Mouse (Mus musculus): ENCODE results near the gene Qrich1. TPM values are rescaled to one million over a fixed set of nuclear protein-coding genes. Genes with fewer than 3 reads are reported as not detected.
A peak's percentile ranks its signal among the peaks of the same experiment; 100 is the strongest.

Gene Qrich1
- total RNA-seq, 1 experiment from 2014 or later = 193 TPM

DNA sequence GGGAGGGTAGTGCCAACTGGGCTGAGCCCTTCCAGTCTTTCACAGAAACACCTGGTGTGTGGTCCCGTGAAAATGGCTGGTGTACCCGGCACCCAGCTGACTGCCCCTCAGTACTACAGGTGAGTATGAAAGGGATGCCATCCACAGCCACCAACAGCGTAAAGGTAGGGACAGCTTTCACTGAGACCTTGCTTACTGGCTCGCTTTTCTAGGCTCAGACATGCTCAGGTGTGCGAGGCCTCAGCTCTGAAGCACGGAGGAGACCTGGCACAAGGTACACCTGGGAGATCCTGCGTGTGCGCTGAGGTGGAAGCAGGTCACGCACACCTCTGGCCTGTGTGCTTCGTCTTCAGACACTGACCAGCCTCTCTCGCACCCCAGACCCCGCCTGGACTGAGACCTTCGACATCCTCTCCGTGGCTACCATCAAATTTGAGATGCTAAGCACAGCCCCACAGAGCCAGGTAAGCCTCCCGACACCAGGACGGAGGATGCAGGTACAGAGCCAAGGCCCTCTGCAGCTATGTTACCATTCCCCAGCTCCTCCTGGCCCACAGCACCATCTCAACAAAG lies 54.9 kb downstream of the Qrich1 start:
- ATAC-seq (replicated peaks in 1 of 2; ENCODE audit: insufficient read depth in 1 of 2, low FRiP score in 2 of 2, low TSS enrichment in 1 of 2, low read depth in 1 of 2, poor library complexity in 2 of 2, severe bottlenecking in 2 of 2) = no peak

DNA sequence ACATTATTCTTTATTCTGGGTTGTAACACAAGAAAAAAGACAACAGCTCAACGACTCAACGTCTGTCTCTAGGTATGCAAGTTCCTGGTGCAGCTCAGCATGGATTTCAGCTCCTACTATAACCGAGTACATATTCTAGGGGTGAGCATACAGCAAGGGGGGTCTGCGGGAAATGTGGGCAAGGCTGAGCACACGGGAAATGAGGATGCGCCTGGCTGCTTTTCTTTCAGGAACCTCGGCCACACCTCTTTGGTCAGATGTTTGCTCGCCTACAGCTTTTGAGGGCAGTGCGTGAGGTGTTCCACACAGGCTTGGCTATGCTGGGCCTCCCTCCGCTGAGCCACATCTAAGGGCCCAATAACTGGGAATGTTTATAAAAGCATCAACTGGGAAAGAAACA lies 55.7 kb downstream of the Qrich1 start:
- no peak for ATAC-seq (replicated peaks in 1 of 2; ENCODE audit: insufficient read depth in 1 of 2, low FRiP score in 2 of 2, low TSS enrichment in 1 of 2, low read depth in 1 of 2, poor library complexity in 2 of 2, severe bottlenecking in 2 of 2)

DNA sequence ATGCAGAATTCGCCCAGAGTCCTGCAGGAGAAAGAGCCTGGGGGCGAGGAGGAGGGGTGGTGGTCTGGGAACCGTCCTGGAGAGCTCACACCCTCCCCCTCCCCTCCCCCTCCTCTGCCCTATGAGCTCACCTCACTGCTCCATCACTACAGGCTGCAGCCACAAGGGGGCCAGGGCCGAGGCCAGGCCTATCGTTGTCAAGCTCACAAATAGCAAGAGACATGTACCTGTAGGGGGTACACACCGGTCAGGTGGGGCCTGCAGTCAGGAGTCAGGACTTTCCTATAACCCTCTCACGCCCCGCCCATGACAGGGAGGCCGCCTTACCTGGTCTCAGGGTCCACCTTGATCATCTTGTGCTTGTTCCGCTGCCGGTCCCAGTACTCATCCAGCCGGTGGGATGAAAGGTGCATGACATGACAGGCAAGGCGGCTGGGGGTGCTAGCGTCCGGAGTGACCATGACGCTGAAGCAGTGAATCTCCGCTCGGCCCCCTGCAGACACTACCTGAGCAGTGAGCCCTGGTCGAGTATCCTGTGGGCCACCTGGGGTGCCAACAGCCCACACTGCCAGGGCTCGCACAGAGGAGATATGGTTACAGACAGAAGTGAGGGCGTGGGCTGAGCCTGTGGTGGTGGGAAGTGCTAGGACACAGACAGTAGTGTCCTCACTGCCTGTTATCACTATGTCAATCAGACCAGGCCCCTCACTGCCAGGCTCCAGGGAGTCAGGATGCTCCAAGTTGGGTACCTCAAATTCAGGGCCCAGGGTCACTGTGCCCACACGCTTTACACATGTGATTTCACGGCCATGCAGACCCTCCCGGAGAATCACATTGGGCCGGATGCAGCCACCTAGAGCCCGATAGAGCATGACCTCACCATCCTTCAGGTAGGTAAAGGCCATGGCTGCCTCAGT lies 57.4 kb downstream of the Qrich1 start:
- no peak for ATAC-seq (replicated peaks in 1 of 2; ENCODE audit: insufficient read depth in 1 of 2, low FRiP score in 2 of 2, low TSS enrichment in 1 of 2, low read depth in 1 of 2, poor library complexity in 2 of 2, severe bottlenecking in 2 of 2)

DNA sequence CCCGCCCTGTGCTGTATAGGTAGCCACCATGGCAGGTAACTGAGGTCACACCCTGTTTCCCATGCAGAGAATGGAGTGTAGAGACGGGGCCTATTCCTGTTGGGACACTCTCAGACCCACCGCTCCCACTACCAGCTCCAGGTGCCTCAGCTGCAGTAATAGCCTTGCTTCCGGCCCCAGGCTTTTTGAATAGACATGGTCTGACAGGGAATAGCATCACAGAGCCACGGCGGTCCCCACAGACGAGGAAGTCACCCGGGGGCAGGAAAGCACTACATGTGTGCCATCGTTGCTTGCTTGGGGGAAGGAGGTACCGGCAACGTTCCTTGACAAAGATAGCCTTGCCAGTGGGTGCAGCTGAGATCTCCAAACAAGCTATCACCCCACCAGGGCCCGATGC lies 58.3 kb downstream of the Qrich1 start:
- no peak for ATAC-seq (replicated peaks in 1 of 2; ENCODE audit: insufficient read depth in 1 of 2, low FRiP score in 2 of 2, low TSS enrichment in 1 of 2, low read depth in 1 of 2, poor library complexity in 2 of 2, severe bottlenecking in 2 of 2)

DNA sequence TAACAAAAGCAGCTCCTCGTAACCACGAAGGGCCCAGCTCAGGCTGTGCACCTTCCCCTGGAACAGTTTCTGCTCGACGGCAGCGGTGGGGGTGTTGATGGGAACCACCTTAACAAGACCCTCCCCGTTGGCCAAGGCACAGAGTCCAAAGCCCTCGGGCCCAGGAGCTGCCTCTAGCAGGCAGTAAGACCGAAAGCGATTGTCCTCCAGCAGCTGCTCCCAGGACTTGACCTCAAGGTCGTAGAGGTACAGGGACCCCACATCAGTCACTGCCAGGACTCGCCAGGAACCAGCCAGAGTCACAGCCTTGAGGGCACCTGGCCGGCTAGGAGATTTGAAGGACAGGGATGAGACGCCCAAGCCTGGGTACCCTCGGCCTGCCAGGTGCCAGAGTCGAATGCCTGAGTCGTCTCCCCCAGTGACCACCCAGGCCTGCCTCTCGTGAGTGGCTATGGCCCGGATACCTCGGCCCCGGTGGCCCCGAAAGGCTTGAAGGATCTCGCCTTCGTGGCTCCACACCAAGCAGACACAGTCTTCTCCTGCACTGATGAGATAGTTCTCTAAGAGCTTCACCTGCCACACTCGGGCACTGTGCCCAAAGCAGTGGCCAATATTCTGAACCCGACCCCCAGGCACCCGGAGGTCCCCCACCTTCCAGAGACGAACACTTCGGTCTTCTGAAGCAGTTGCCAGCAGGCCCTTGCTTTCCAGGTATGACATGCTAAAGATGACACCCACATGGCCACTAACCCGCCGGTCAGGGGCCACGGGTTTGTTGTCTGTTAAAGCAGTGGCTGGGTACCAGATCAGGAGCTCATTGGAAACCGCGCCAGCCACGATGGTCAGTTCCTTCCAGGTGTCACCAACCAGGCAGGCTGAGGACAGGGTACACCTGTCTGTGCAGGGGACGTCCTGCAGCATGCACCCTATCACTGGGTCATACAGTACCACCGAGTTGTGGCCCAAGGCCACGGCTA lies 59.0 kb downstream of the Qrich1 start:
- ATAC-seq (replicated peaks in 1 of 2; ENCODE audit: insufficient read depth in 1 of 2, low FRiP score in 2 of 2, low TSS enrichment in 1 of 2, low read depth in 1 of 2, poor library complexity in 2 of 2, severe bottlenecking in 2 of 2) = no peak

DNA sequence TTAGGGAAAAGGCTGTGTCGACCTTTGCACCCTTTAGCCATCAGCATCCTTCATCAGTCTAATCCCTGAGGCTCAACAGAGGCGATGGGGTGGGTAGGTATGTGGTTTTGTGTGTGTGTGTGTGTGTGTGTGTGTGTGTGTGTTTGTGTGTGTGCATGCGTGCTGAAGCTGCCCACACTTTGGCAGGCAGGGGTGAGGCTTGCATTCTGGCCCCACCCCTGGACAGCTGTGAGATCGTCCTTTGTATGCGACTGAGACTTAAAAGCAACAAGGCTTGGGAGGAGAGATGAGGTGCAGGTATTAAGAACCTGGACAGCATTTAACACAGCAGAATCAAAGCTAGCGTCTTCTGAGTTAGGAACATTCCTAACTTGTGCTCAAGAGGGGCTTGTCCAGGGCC lies 60.4 kb downstream of the Qrich1 start:
- ATAC-seq (replicated peaks in 1 of 2; ENCODE audit: insufficient read depth in 1 of 2, low FRiP score in 2 of 2, low TSS enrichment in 1 of 2, low read depth in 1 of 2, poor library complexity in 2 of 2, severe bottlenecking in 2 of 2) = no peak

DNA sequence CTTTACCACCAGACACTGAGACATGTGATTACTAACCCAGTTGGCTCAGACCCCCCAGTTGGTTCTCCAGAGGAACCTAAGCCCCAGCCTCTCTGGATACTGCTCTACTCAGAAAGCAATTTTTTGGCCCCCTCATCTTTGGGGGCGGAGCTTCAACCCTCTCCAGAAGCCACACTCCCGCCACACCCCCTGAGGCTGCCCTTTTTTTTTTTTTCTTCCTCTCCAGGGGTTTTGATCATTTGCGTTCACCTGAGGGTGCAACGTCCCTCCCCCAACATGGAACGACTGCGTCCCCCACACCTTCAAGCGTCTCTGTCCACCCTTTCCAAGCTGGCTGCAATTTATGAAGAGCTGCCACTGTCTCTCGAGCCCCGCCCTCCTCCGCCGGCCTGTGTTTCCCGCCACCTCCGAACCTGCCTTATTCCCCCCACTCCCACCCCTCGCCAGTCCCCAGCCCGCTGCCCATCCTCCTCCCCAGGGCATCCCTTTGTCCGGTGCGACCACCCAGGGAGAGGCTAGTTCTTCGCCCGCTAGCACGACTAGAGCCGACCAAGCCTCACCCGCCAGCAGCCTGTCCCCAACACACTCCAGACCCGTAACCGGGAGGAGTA lies 61.4 kb downstream of the Qrich1 start:
- no peak for ATAC-seq (replicated peaks in 1 of 2; ENCODE audit: insufficient read depth in 1 of 2, low FRiP score in 2 of 2, low TSS enrichment in 1 of 2, low read depth in 1 of 2, poor library complexity in 2 of 2, severe bottlenecking in 2 of 2)

DNA sequence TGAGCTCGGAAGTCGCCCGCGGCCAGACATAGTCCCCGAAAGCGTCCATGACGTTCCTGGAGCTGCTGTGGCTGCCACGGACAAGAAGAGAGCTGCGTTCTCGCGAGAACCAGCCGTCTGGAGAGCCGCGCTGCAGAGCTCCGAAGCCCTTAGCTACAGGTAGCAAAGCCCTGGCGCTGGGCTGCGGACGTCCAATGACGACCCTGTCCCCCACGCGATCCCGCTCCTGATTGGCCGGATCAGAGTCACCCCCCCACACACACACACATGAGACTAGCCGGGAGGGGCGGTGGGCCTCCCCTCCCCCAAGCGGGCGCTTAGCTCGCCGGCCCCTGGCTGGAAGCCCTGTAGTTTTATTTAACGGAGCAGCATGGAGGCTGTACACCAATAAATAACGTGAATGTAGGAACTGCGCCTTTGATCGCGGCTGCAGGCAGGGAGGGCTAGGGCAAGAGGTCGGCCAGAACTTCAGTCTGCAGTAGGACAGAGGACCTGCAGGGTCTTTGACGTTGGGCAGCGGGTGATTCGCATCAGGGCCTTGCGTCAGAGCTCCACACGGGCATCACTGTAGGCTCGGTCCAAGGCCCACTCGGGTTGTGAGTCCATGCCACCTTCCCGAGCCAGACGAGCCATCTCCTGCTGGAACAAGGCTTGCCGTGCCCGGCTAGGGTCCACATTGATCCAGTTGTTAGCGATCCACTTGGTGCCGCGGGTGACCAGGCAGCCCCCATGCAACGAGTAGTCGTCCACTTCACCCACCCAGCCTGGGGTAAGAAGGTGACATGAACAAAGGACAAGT lies 62.1 kb downstream of the Qrich1 start, which contains the start of gene Wdr6:
Gene Wdr6, minus strand, starts transcription at position 195 of the 799 bp plus-strand sequence.
- peak; percentile 88 to 93 for ATAC-seq (replicated peaks in 1 of 2; ENCODE audit: insufficient read depth in 1 of 2, low FRiP score in 2 of 2, low TSS enrichment in 1 of 2, low read depth in 1 of 2, poor library complexity in 2 of 2, severe bottlenecking in 2 of 2)

DNA sequence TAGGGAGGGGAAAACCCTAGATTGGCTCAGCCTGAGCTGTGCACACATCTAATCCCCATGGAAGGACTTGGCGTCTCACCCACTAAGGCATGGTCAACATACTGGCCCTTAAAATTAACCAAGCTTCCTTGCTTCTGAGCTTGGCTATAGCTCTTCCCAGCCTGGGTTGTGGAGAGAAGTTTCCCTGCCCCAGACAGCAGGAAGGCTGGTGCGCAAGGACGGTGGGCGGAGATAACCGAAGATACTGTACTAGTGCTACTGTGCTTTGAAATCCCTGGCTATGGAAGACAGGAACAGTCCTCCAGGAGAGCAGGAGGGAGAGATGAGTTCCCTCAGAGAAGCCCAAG lies 62.7 kb downstream of the Qrich1 start:
- ATAC-seq (replicated peaks in 1 of 2; ENCODE audit: insufficient read depth in 1 of 2, low FRiP score in 2 of 2, low TSS enrichment in 1 of 2, low read depth in 1 of 2, poor library complexity in 2 of 2, severe bottlenecking in 2 of 2) = no peak

DNA sequence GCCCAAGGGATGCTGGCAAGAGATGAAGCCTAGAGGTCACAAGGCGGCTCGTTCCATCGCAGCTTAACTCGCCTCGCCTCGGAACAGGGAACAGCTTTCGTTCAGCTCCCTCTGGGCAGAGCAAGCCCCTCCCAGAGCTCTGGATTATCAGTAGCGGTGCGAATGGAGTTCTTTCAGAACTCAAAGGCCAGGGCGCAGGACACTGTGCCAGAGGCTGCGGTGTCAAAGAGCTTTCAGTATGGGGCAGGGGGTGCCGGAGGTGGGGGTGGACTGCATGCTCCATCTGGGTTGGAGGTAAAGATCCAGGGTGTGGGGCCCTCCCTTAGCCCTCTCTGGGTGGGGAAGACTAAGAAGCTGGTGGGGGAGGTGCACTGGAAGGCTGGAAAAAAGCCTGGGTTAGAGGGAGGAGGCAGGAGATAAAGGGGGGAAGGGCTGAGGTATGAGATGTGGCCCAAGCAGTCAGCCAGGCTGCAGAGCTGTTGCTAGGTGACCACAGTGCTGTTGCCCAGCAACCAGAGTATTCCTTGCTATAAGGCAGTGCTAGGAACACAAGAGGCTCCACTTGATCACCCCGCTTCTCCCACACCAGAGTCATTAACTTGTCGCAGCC lies 71.1 kb downstream of the Qrich1 start:
- ATAC-seq (replicated peaks in 1 of 2; ENCODE audit: insufficient read depth in 1 of 2, low FRiP score in 2 of 2, low TSS enrichment in 1 of 2, low read depth in 1 of 2, poor library complexity in 2 of 2, severe bottlenecking in 2 of 2) = no peak

DNA sequence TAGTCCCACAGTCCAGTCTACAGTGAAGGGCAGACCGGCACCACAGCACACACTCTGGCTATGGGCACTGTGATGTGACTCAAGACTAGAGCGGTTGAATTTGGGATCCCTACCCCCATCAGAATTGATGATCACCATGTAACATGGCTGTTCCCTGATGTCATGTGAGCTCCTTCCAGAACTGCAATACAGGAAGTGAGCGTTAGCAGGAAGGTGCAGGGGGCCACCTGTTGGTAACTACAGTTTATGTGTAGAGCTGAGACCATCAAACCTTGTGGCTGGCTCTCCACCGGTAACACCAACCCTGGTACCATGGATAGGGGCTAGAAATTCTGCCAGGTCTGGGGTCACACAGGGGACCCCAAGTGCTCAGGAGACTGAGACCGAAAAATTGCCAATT lies 72.6 kb downstream of the Qrich1 start:
- peak in 1 of 2 experiments; percentile 29; a peak in 1 of 4 replicates for ATAC-seq (replicated peaks in 1 of 2; ENCODE audit: insufficient read depth in 1 of 2, low FRiP score in 2 of 2, low TSS enrichment in 1 of 2, low read depth in 1 of 2, poor library complexity in 2 of 2, severe bottlenecking in 2 of 2)

DNA sequence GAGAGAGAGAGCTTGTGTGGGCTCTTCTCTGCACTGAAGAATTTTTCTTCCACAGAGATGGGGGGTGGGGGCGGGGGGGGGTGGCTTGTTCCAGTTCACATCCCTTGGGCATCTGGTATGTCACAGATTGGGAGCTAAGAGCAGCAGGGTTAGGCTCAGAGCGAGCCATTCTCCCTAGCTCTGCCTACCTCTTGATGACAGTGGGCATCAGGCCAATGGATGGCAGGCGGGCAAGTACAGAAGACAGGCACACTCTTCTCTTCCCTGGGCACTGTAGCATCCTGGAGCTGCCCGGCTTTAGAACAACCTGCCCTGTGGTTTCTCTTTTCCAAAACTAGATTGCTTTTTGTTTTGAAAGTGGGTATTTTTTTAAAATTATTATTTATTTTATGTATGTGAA lies 74.9 kb downstream of the Qrich1 start:
- no peak for ATAC-seq (replicated peaks in 1 of 2; ENCODE audit: insufficient read depth in 1 of 2, low FRiP score in 2 of 2, low TSS enrichment in 1 of 2, low read depth in 1 of 2, poor library complexity in 2 of 2, severe bottlenecking in 2 of 2)

DNA sequence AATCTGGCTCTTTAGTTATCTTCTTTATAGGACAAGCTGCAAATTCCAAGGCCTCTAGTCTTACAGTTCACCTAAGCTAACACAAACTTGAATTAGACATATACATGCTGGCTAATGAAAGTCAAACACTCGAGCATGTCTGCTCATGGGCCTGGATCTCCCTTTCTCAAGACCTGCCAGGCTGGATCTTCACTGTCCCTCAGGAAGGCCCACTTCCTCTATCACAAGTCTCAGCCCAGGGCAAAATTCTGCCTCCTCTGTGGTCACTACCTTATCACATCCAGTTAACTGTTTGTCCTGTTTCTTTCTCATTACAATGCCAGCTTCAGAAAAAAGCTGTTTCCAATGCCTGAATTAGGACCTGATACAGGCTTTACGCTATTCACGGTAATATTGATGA lies 77.7 kb downstream of the Qrich1 start:
- ATAC-seq (replicated peaks in 1 of 2; ENCODE audit: insufficient read depth in 1 of 2, low FRiP score in 2 of 2, low TSS enrichment in 1 of 2, low read depth in 1 of 2, poor library complexity in 2 of 2, severe bottlenecking in 2 of 2) = no peak

DNA sequence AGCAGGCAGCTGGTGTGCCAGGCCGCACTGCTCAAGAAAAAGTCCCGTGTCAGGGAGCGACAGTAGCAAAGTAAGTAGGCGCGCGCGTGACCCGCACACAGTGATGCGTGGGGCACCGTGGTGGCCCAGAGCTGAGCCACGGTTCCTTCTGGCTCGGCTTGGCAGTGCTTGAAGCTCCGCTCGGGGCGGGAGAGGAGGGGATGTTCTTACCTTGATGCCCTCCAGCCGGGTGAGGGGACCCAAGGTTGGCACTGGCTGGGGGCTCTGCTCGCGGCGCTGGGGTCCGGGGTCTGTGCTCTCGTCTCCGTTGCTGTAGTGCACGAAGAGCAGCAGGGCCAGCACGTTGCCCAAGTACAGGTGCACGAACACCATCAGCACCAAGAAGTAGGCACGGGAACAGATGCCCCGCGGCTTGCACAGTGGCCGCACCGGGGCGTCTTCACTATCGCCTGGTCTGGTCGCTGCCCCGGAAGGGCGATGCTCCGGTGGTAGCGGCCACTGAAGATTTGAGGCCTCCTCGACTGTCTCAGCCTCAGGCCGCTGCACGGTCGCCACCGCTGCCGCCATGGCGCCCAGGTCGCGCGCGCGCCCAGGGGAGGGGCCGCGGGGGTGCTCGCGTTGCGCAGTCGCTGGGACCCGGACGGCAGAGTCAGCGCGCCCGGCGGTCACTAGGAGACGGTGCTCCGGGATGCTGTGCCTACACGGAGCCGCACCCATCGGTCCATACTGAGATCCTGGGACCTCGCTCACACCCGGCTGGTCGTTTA lies 80.6 kb downstream of the Qrich1 start, which contains the start of gene P4htm:
Gene P4htm, minus strand, starts transcription at position 670 of the 767 bp plus-strand sequence.
- ATAC-seq (replicated peaks in 1 of 2; ENCODE audit: insufficient read depth in 1 of 2, low FRiP score in 2 of 2, low TSS enrichment in 1 of 2, low read depth in 1 of 2, poor library complexity in 2 of 2, severe bottlenecking in 2 of 2) = peak; percentile 60 to 77

DNA sequence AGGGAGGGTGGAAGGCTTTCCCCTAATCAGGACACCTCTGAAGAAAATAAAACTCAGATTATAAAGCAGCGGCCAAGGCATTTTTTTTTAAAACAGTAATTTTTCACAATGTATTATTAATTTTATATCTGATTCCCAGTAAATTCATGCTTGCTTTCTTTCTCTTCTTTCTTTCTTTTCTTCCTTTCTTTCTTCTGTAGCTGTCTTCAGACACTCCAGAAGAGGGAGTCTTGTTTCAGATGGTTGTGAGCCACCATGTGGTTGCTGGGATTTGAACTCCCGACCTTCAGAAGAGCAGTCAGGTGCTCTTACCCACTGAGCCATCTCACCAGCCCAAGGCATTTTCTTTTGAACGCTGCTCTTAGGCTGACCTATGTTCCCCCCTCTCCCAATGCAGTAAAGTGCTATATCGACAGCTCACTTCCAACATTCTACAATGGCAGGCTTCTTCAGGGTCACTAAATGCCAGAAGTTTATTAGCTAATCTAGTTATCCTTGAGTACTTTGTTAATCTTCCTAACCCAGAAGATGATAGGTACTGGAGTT lies 82.5 kb downstream of the Qrich1 start:
- ATAC-seq (replicated peaks in 1 of 2; ENCODE audit: insufficient read depth in 1 of 2, low FRiP score in 2 of 2, low TSS enrichment in 1 of 2, low read depth in 1 of 2, poor library complexity in 2 of 2, severe bottlenecking in 2 of 2) = no peak

Data from hematopoietic stem cell, adult 5-6 weeks (primary cell).